Mouse (Mus musculus) MEL (cell line): Measurements from ENCODE around the gene Cxcr5. TPM values are rescaled to one million over a fixed set of nuclear protein-coding genes. Genes with fewer than 3 reads are reported as not detected.
A peak's percentile ranks its signal among the peaks of the same experiment; 100 is the strongest.

Experiments used
- DNase-seq: peaks from one replicate; pipeline ENCODE4 v3.0.0; 2011; ENCODE audit warnings: low read depth, low spot score
- H3K27ac ChIP-seq: 2 replicates; pipeline ENCODE4 v1.5.1; 2012; ENCODE audit warnings: low read depth, mild to moderate bottlenecking, control low read depth, low read length, moderate library complexity; ENCODE audit not compliant: control insufficient read depth
- H3K27me3 ChIP-seq, 2 experiments: fragments of 150-350 bp in 1 of 2; sonication (generic) in 1 of 2; 2 replicates each; pipeline ENCODE4 v1.6.1; 2012; ENCODE audit warnings: low read length in 2 of 2, mild to moderate bottlenecking in 2 of 2, improper control_type of control experiment in 1 of 2, moderate library complexity in 1 of 2; ENCODE audit not compliant: insufficient read depth in 2 of 2, control insufficient read depth in 1 of 2
- H3K36me3 ChIP-seq, 2 experiments: 2 replicates each; pipeline ENCODE4 v1.6.1; 2012 to 2014; ENCODE audit warnings: low read length in 2 of 2, improper control_type of control experiment in 1 of 2, inconsistent platforms in 1 of 2, mild to moderate bottlenecking in 1 of 2; ENCODE audit not compliant: insufficient read depth in 2 of 2, control insufficient read depth in 1 of 2
- H3K4me1 ChIP-seq, 2 experiments: fragments of 150-350 bp in 1 of 2; sonication (generic) in 1 of 2; 2 replicates each; pipeline ENCODE4 v1.6.1; 2012; ENCODE audit warnings: low read length in 2 of 2, improper control_type of control experiment in 1 of 2, mild to moderate bottlenecking in 1 of 2; ENCODE audit not compliant: insufficient read depth in 2 of 2, control insufficient read depth in 1 of 2
- H3K4me3 ChIP-seq, 2 experiments: fragments of 150-350 bp in 1 of 2; sonication (generic) in 1 of 2; 2 replicates each; pipeline ENCODE4 v1.5.1; 2012; ENCODE audit warnings: low read depth in 2 of 2, low read length in 2 of 2, mild to moderate bottlenecking in 2 of 2, moderate library complexity in 2 of 2, control low read depth in 1 of 2, improper control_type of control experiment in 1 of 2; ENCODE audit not compliant: control insufficient read depth in 1 of 2, insufficient read depth in 1 of 2
- H3K79me2 ChIP-seq: 2 replicates; pipeline ENCODE4 v1.6.1; 2012; ENCODE audit warnings: mild to moderate bottlenecking, low read length, moderate library complexity; ENCODE audit not compliant: control insufficient read depth, poor library complexity, insufficient read depth
- H3K9ac ChIP-seq: 2 replicates; pipeline ENCODE4 v1.6.1; 2012; ENCODE audit warnings: low read depth, mild to moderate bottlenecking, control low read depth, low read length, moderate library complexity; ENCODE audit not compliant: control insufficient read depth, poor library complexity, severe bottlenecking
- H3K9me3 ChIP-seq: fragments of 150-350 bp; sonication (generic); replicated peaks from 2 replicates; pipeline ENCODE4 v1.6.1; 2012; ENCODE audit warnings: mild to moderate bottlenecking, low read length, improper control_type of control experiment, moderate library complexity; ENCODE audit not compliant: insufficient read depth
- CTCF ChIP-seq, 3 experiments: IDR thresholded peaks in 2 of 3; conservative IDR thresholded peaks in 1 of 3; 2 replicates each; pipeline ENCODE4 v1.5.1; 2011 to 2012; ENCODE audit warnings: low read length in 3 of 3, low read depth in 2 of 3, mild to moderate bottlenecking in 2 of 3, improper control_type of control experiment in 1 of 3, inconsistent platforms in 1 of 3, mixed read lengths in 1 of 3, moderate library complexity in 1 of 3; ENCODE audit not compliant: control insufficient read depth in 1 of 3, insufficient read depth in 1 of 3, poor library complexity in 1 of 3, severe bottlenecking in 1 of 3
- GATA1 ChIP-seq: IDR thresholded peaks from 2 replicates; pipeline ENCODE4 v1.6.1; 2011; ENCODE audit warnings: low read depth, low read length, improper control_type of control experiment
- MAFK ChIP-seq: IDR thresholded peaks from 2 replicates; pipeline ENCODE4 v1.6.1; 2011; ENCODE audit warnings: low read depth, mild to moderate bottlenecking, low read length, improper control_type of control experiment, borderline replicate concordance
- MAX ChIP-seq: IDR thresholded peaks from 2 replicates; pipeline ENCODE4 v1.6.1; 2011; ENCODE audit warnings: low read length, improper control_type of control experiment
- MEF2A ChIP-seq: IDR thresholded peaks from 2 replicates; pipeline ENCODE4 v1.6.1; 2014; ENCODE audit warnings: low read depth, mild to moderate bottlenecking, inconsistent platforms, low read length, improper control_type of control experiment; ENCODE audit not compliant: poor library complexity, insufficient replicate concordance, severe bottlenecking; ENCODE audit errors: extremely low read depth
- MYC ChIP-seq: IDR thresholded peaks from 2 replicates; pipeline ENCODE4 v1.6.1; 2011; ENCODE audit warnings: low read depth, mild to moderate bottlenecking, low read length, improper control_type of control experiment, moderate library complexity
- NRF1 ChIP-seq: IDR thresholded peaks from 2 replicates; pipeline ENCODE4 v1.6.1; 2014; ENCODE audit warnings: low read depth, mild to moderate bottlenecking, inconsistent platforms, low read length, improper control_type of control experiment, moderate library complexity; ENCODE audit not compliant: poor library complexity, insufficient read depth, severe bottlenecking
- SMC3 ChIP-seq: IDR thresholded peaks from 2 replicates; pipeline ENCODE4 v1.6.1; 2011; ENCODE audit warnings: low read depth, low read length, improper control_type of control experiment
- TCF12 ChIP-seq: IDR thresholded peaks from 2 replicates; pipeline ENCODE4 v1.6.1; 2014; ENCODE audit warnings: low read depth, mild to moderate bottlenecking, inconsistent platforms, low read length, improper control_type of control experiment, moderate library complexity
- USF1 ChIP-seq: IDR thresholded peaks from 2 replicates; pipeline ENCODE4 v1.6.1; 2014; ENCODE audit warnings: low read depth, mild to moderate bottlenecking, inconsistent platforms, low read length, improper control_type of control experiment, moderate library complexity
- ZC3H11A ChIP-seq: IDR thresholded peaks from 2 replicates; pipeline ENCODE4 v1.6.1; 2012; ENCODE audit warnings: low read depth, mild to moderate bottlenecking, inconsistent platforms, low read length, improper control_type of control experiment
- ZKSCAN1 ChIP-seq: IDR thresholded peaks from 2 replicates; pipeline ENCODE4 v1.6.1; 2012; ENCODE audit warnings: low read depth, mild to moderate bottlenecking, inconsistent platforms, low read length, improper control_type of control experiment, moderate library complexity
- polyA plus RNA-seq, 2 experiments: library from polyadenylated mRNA; stranded (reverse) in 1 of 2; unstranded in 1 of 2; fragments of >175 nt in 1 of 2; fragments of >200 nt in 1 of 2; gene quantifications; 2 replicates each; pipeline versions ENCODE4 v1.2.1 to v1.2.4; 2012; ENCODE audit warnings: low replicate concordance in 2 of 2, low read depth in 1 of 2; ENCODE audit not compliant: insufficient read length in 2 of 2, insufficient read depth in 1 of 2, missing spikeins in 1 of 2
- total RNA-seq: library from RNA; depleted of rRNA; stranded (reverse); fragments of 300-350 nt; gene quantifications from 2 replicates; pipeline ENCODE4 v1.2.3, GENCODE M21; 2012

Cxcr5 gene
- total and polyA plus RNA-seq, 3 experiments, result 0.18 TPM; not detected in 2

- H3K79me2 ChIP-seq, result no peaks in the 10 kb centered on the region
- H3K36me3 ChIP-seq, result peaks cover 0 to 9% of the 10 kb centered on the region in 2 experiments; a peak in 2 of 4 replicates
- TF ChIP-seq MAFK (no peak), MAX (no peak), MEF2A (no peak), ZC3H11A (no peak), MYC (no peak), SMC3 (no peak), USF1 (no peak), NRF1 (no peak), GATA1 (no peak), TCF12 (no peak)
- H3K4me1 ChIP-seq, result peaks cover 0 to 15% of the 10 kb centered on the region in 2 experiments; a peak in 2 of 4 replicates
- no peaks in the 10 kb centered on the region for H3K27me3 ChIP-seq
- no peaks in the 10 kb centered on the region for H3K9me3 ChIP-seq
- no peak for DNase-seq
- no peak overlapping the region for H3K4me3 ChIP-seq
- no peak overlapping the region for H3K27ac ChIP-seq
- H3K9ac ChIP-seq, result no peak overlapping the region
Measured at GRCm38 (mm10) chr9:44510355-44510871, 51.3 kb downstream of the Cxcr5 start.

- no peaks in the 10 kb centered on the region for H3K27me3 ChIP-seq
- peak; percentile 32 for TF ChIP-seq SMC3
- no peak for TF ChIP-seq ZKSCAN1
- TF ChIP-seq CTCF (IDR thresholded peaks at IDR 0.05 in 2 of 3, conservative IDR thresholded peaks at IDR 0.05 in 1 of 3; ENCODE audit: control insufficient read depth in 1 of 3, insufficient read depth in 1 of 3, low read depth in 2 of 3, low read length in 3 of 3, poor library complexity in 1 of 3, severe bottlenecking in 1 of 3), result peak in 2 of 3 experiments; percentile 41 to 65; a peak in 5 of 6 replicates
- no peak for TF ChIP-seq MAFK
- peaks cover 0 to 14% of the 10 kb centered on the region in 2 experiments; a peak in 2 of 4 replicates for H3K4me1 ChIP-seq
- H3K9ac ChIP-seq, result no peak overlapping the region
- peak; percentile 31 for DNase-seq
- no peaks in the 10 kb centered on the region for H3K79me2 ChIP-seq
- H3K9me3 ChIP-seq, result no peaks in the 10 kb centered on the region
- H3K4me3 ChIP-seq, result no peak overlapping the region
- H3K27ac ChIP-seq, result no peak overlapping the region
- peaks cover 0 to 6% of the 10 kb centered on the region in 2 experiments; a peak in 2 of 4 replicates for H3K36me3 ChIP-seq
Measured at GRCm38 (mm10) chr9:44509487-44510354, 52.0 kb downstream of the Cxcr5 start.
